Mouse (Mus musculus) heart, postnatal 0 days (tissue): ENCODE measurements at regions not wholly inside any gene's neighbourhood (a gene's known extent, or its start where the extent isn't known, plus 50 kb on each side); places are given as distances from the start of the nearest gene placed in this dataset.

Experiments used
- ATAC-seq: fragments of 200-750 bp; cut with Nextera tagmentation; 2 replicates; pipeline ENCODE4 v1.8.0; 2017; ENCODE audit warnings: low read depth, moderate number of reproducible peaks, moderate library complexity; ENCODE audit not compliant: insufficient read depth
- DNase-seq: peaks from one replicate; pipeline ENCODE4 v3.0.0-alpha.2; 2016; ENCODE audit warnings: low spot score
- H3K27ac ChIP-seq: fragments of 300-500 bp; sonication (generic); 2 replicates; pipeline ENCODE4 v1.5.1; 2014; ENCODE audit warnings: low read depth, mild to moderate bottlenecking
- H3K27me3 ChIP-seq: fragments of 300-500 bp; sonication (generic); 2 replicates; pipeline ENCODE4 v1.6.1; 2014; ENCODE audit warnings: low read length, mixed read lengths; ENCODE audit not compliant: control insufficient read depth, insufficient read depth
- H3K36me3 ChIP-seq: fragments of 300-500 bp; sonication (generic); replicated peaks from 2 replicates; pipeline ENCODE4 v1.6.1; 2014; ENCODE audit warnings: low read length, mixed read lengths; ENCODE audit not compliant: control insufficient read depth, insufficient read depth
- H3K4me1 ChIP-seq: fragments of 300-500 bp; sonication (generic); 2 replicates; pipeline ENCODE4 v1.6.1; 2014; ENCODE audit warnings: antibody characterized with exemption; ENCODE audit not compliant: control insufficient read depth, insufficient read depth
- H3K4me2 ChIP-seq: fragments of 300-500 bp; sonication (generic); 2 replicates; pipeline ENCODE4 v1.6.1; 2014; ENCODE audit warnings: low read depth, mild to moderate bottlenecking, low read length, moderate library complexity
- H3K4me3 ChIP-seq: fragments of 300-500 bp; sonication (generic); 2 replicates; pipeline ENCODE4 v1.5.1; 2014; ENCODE audit warnings: low read depth, low read length
- H3K9ac ChIP-seq: fragments of 300-500 bp; sonication (generic); replicated peaks from 2 replicates; pipeline ENCODE4 v1.6.1; 2014; ENCODE audit warnings: low read depth, low read length, mixed read lengths
- H3K9me3 ChIP-seq: fragments of 300-500 bp; sonication (generic); replicated peaks from 2 replicates; pipeline ENCODE4 v1.6.1; 2016; ENCODE audit warnings: low read length; ENCODE audit not compliant: control insufficient read depth
- CTCF ChIP-seq: IDR thresholded peaks from 2 replicates; pipeline ENCODE4 v1.5.1; 2016; ENCODE audit warnings: antibody characterized with exemption, control low read depth, low read depth
- EP300 ChIP-seq: IDR thresholded peaks from 2 replicates; pipeline ENCODE4 v1.6.1; 2016; ENCODE audit warnings: antibody characterized with exemption, low read depth
- whole genome bisulfite sequencing: fragments of 180-500 bp; shearing (Covaris S2); extraction: QIAGEN DNeasy Blood & Tissue Kit; methylation state at CpG from one replicate; pipeline ENCODE4 v1.1.7; 2014; 5-methylcytosine and 5-hydroxymethylcytosine counted together

GRCm38 (mm10) chr10:96264433-96264832 lies 128.0 kb downstream of the Gm5426 start:
- DNase-seq (no peak), ATAC-seq (no peak)
- H3K27me3 ChIP-seq: no peaks in the 10 kb centered on the region
- no peaks in the 10 kb centered on the region for H3K36me3 ChIP-seq
- H3K4me3 ChIP-seq: no peak overlapping the region
- WGBS: 45% methylated on average over 5 of the region's 5 CpGs
- no peak overlapping the region for H3K4me2 ChIP-seq
- H3K27ac ChIP-seq: no peak overlapping the region
- H3K4me1 ChIP-seq: peaks cover 10% of the 10 kb centered on the region; the same call in 1 of the 2 replicates
- no peaks in the 10 kb centered on the region for H3K9me3 ChIP-seq
- TF ChIP-seq CTCF (no peak), EP300 (no peak)
- no peak overlapping the region for H3K9ac ChIP-seq

- Histone ChIP-seq H3K4me2 (no peak overlapping the region), H3K4me3 (no peak overlapping the region), H3K4me1 (peaks cover 10% of the 10 kb centered on the region; the same call in 1 of the 2 replicates), H3K36me3 (no peaks in the 10 kb centered on the region), H3K27ac (no peak overlapping the region), H3K9ac (no peak overlapping the region), H3K27me3 (no peaks in the 10 kb centered on the region), H3K9me3 (no peaks in the 10 kb centered on the region)
- 43% methylated on average over 4 of the region's 4 CpGs for WGBS
- ATAC-seq: no peak
- DNase-seq: no peak
- no peak for TF ChIP-seq EP300
- no peak for TF ChIP-seq CTCF
These were observed 128.5 kb downstream of the Gm5426 start for GRCm38 (mm10) chr10:96264866-96265265.

- H3K4me1 ChIP-seq: peaks cover 10% of the 10 kb centered on the region; the same call in 1 of the 2 replicates
- 72% methylated on average over 9 of the region's 9 CpGs for WGBS
- ATAC-seq: no peak
- no peak overlapping the region for H3K4me2 ChIP-seq
- DNase-seq: no peak
- H3K9me3 ChIP-seq: no peaks in the 10 kb centered on the region
- H3K9ac ChIP-seq: no peak overlapping the region
- H3K27ac ChIP-seq: no peak overlapping the region
- TF ChIP-seq CTCF: no peak
- TF ChIP-seq EP300: no peak
- H3K27me3 ChIP-seq: no peaks in the 10 kb centered on the region
- H3K36me3 ChIP-seq: no peaks in the 10 kb centered on the region
- H3K4me3 ChIP-seq: no peak overlapping the region
These were observed 129.8 kb downstream of the Gm5426 start for GRCm38 (mm10) chr10:96266100-96266735.

- H3K9me3 ChIP-seq: no peaks in the 10 kb centered on the region
- H3K4me3 ChIP-seq: no peak overlapping the region
- H3K27me3 ChIP-seq: no peaks in the 10 kb centered on the region
- H3K4me1 ChIP-seq: peaks cover 10% of the 10 kb centered on the region; the same call in 1 of the 2 replicates
- TF ChIP-seq EP300 (no peak), CTCF (no peak)
- no peak for DNase-seq
- no peaks in the 10 kb centered on the region for H3K36me3 ChIP-seq
- WGBS: 68% methylated on average over 4 of the region's 4 CpGs
- ATAC-seq: no peak
- no peak overlapping the region for H3K4me2 ChIP-seq
- H3K9ac ChIP-seq: no peak overlapping the region
- H3K27ac ChIP-seq: no peak overlapping the region
These were observed 131.2 kb downstream of the Gm5426 start for GRCm38 (mm10) chr10:96267603-96268002.

- 68% methylated on average over 7 of the region's 7 CpGs for WGBS
- Histone ChIP-seq H3K4me1 (no peaks in the 10 kb centered on the region), H3K9me3 (no peaks in the 10 kb centered on the region), H3K27ac (no peak overlapping the region), H3K36me3 (no peaks in the 10 kb centered on the region), H3K9ac (no peak overlapping the region), H3K4me3 (no peak overlapping the region), H3K4me2 (no peak overlapping the region), H3K27me3 (no peaks in the 10 kb centered on the region)
- TF ChIP-seq EP300: no peak
- no peak for TF ChIP-seq CTCF
- ATAC-seq: no peak
- no peak for DNase-seq
These were observed 137.4 kb downstream of the Gm5426 start for GRCm38 (mm10) chr10:96273607-96274365.
